Mouse (Mus musculus) liver, embryonic 14.5 days (tissue): ENCODE data around the gene Fam227b. TPM values are rescaled to one million over a fixed set of nuclear protein-coding genes. Genes with fewer than 3 reads are reported as not detected.

Experiments used
- ATAC-seq: fragments of 200-750 bp; cut with Nextera tagmentation; 2 replicates; pipeline ENCODE4 v1.8.0; 2017; ENCODE audit warnings: moderate number of reproducible peaks, mild to moderate bottlenecking, moderate library complexity; ENCODE audit not compliant: insufficient read depth
- DNase-seq, 3 experiments: peaks; one replicate each; pipeline ENCODE4 v3.0.0-alpha.2; 2012 to 2013; ENCODE audit warnings: low read depth in 3 of 3, low spot score in 3 of 3
- H3K27ac ChIP-seq: fragments of 300-500 bp; sonication (generic); 2 replicates; pipeline ENCODE4 v1.5.1; 2014; ENCODE audit warnings: moderate library complexity, mild to moderate bottlenecking, control low read depth, inconsistent platforms
- H3K27me3 ChIP-seq: fragments of 300-500 bp; sonication (generic); 2 replicates; pipeline ENCODE4 v1.6.1; 2014; ENCODE audit warnings: mild to moderate bottlenecking, low read length, moderate library complexity; ENCODE audit not compliant: control insufficient read depth, insufficient read depth
- H3K36me3 ChIP-seq: fragments of 300-500 bp; sonication (generic); replicated peaks from 2 replicates; pipeline ENCODE4 v1.6.1; 2014; ENCODE audit warnings: low read depth; ENCODE audit not compliant: control insufficient read depth, insufficient read depth
- H3K4me1 ChIP-seq, 2 experiments: fragments of 200-500 bp in 1 of 2; fragments of 300-500 bp in 1 of 2; sonication (generic) in 1 of 2; replicated peaks; 2 replicates each; pipeline ENCODE4 v1.6.1; 2012 to 2014; ENCODE audit warnings: antibody characterized with exemption in 1 of 2, inconsistent platforms in 1 of 2, low read length in 1 of 2; ENCODE audit not compliant: control insufficient read depth in 2 of 2, insufficient read depth in 2 of 2
- H3K4me2 ChIP-seq: fragments of 300-500 bp; sonication (generic); 2 replicates; pipeline ENCODE4 v1.6.1; 2014; ENCODE audit warnings: low read depth, mild to moderate bottlenecking, control low read depth, moderate library complexity
- H3K4me3 ChIP-seq, 2 experiments: fragments of 200-500 bp in 1 of 2; fragments of 300-500 bp in 1 of 2; sonication (generic) in 1 of 2; 2 replicates each; pipeline ENCODE4 v1.5.1; 2012 to 2014; ENCODE audit warnings: low read depth in 2 of 2, low read length in 2 of 2, mild to moderate bottlenecking in 2 of 2, control low read depth in 1 of 2, inconsistent platforms in 1 of 2, moderate library complexity in 1 of 2; ENCODE audit not compliant: insufficient read depth in 1 of 2
- H3K9ac ChIP-seq: fragments of 300-500 bp; sonication (generic); replicated peaks from 2 replicates; pipeline ENCODE4 v1.6.1; 2014; ENCODE audit warnings: mild to moderate bottlenecking, control low read depth, moderate library complexity
- H3K9me3 ChIP-seq: fragments of 300-500 bp; sonication (generic); 2 replicates; pipeline ENCODE4 v1.6.1; 2016; ENCODE audit warnings: low read length, mixed read lengths; ENCODE audit not compliant: control insufficient read depth
- CTCF ChIP-seq: IDR thresholded peaks from 2 replicates; pipeline ENCODE4 v1.5.1; 2016; ENCODE audit warnings: antibody characterized with exemption, low read depth, control low read depth
- EP300 ChIP-seq: IDR thresholded peaks from 2 replicates; pipeline ENCODE4 v1.6.1; 2016; ENCODE audit warnings: antibody characterized with exemption, low read depth
- WGBS: fragments of 180-500 bp; shearing (Covaris S2); extraction: QIAGEN DNeasy Blood & Tissue Kit; methylation state at CpG from one replicate; pipeline ENCODE4 v1.1.7; 2014; ENCODE audit not compliant: insufficient replicate concordance; 5-methylcytosine and 5-hydroxymethylcytosine counted together
- polyA plus RNA-seq, 2 experiments: library from polyadenylated mRNA; depleted of rRNA in 1 of 2; stranded (reverse) in 1 of 2; unstranded in 1 of 2; fragments of >200 nt; fragmentation: Nextera tagmentation in 1 of 2; extraction: Ambion mirVana in 1 of 2; gene quantifications; 2 replicates each; pipeline versions ENCODE4 v1.2.1 to v1.2.3; 2012 to 2014

Gene Fam227b
- polyA plus RNA-seq (2012; rRNA removed), result not detected in 2 replicates
- polyA plus RNA-seq (2014; fragmentation: Nextera tagmentation; extraction: Ambion mirVana), result not detected in 2 replicates

GRCm38 (mm10) chr2:126151855-126152571 lies at the start of gene Fam227b, which contains the start of gene Dtwd1:
TSS of gene Fam227b (minus strand) at chr2:126152004.
TSS of gene Dtwd1 (plus strand) at chr2:126152141.
- WGBS, result under 1% methylated on average over 57 of the region's 57 CpGs

DNA sequence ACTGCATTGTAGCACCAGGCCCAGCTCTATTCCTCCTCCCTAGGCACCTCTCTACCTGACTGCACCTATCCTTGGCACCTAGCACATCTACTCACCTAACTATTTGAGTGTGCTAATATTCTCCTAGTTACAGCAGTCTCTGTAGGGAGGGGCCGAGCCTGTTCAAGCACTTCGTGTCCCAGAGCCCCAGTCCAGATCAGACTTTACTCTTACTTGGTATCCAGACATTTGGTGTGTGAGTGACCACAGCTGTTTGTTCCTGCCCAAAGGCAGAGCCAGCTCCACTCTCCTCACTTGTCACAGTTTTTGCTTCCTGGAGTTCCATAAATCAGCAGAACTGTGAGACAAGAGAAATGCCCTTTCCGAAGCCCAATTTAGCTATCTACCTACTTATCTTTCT lies 47.2 kb upstream of the Fam227b start:
- Histone ChIP-seq H3K4me2 (no peak overlapping the region), H3K9ac (no peak overlapping the region), H3K27ac (no peak overlapping the region), H3K4me1 (no peaks in the 10 kb centered on the region), H3K9me3 (no peaks in the 10 kb centered on the region), H3K27me3 (no peaks in the 10 kb centered on the region), H3K36me3 (no peaks in the 10 kb centered on the region), H3K4me3 (no peak overlapping the region)
- TF ChIP-seq CTCF, result no peak
- no peak for TF ChIP-seq EP300
- ATAC-seq (no peak), DNase-seq (no peak)
- WGBS, result 75% methylated on average over 3 of the region's 3 CpGs

More at GRCm38 (mm10) chr2:126151855-126152571, at the start of gene Fam227b, which contains the start of gene Dtwd1:
- TF ChIP-seq CTCF, result no peak
- TF ChIP-seq EP300, result peak; percentile 40; the same call in 1 of the 2 replicates
- peak within 1 kb of the TSS; percentile 89 to 96 for H3K4me3 ChIP-seq
- DNase-seq (peak; percentile 94 to 95 (median 95)), ATAC-seq (peak; percentile 98)
- peaks cover 12% of the 10 kb centered on the region; the same call in 1 of the 2 replicates for H3K36me3 ChIP-seq
- peak within 1 kb of the TSS; percentile 87 for H3K27ac ChIP-seq
- H3K4me2 ChIP-seq, result peak within 1 kb of the TSS; percentile 58
- no peaks in the 10 kb centered on the region for H3K9me3 ChIP-seq
- H3K4me1 ChIP-seq, result peaks cover 12 to 15% of the 10 kb centered on the region in 2 experiments
- peak within 1 kb of the TSS; percentile 95 for H3K9ac ChIP-seq
- no peaks in the 10 kb centered on the region for H3K27me3 ChIP-seq

- Histone ChIP-seq H3K36me3 (no peaks in the 10 kb centered on the region), H3K4me1 (peaks cover 3 to 5% of the 10 kb centered on the region in 2 experiments; a peak in 3 of 4 replicates), H3K4me2 (no peak overlapping the region), H3K9ac (no peak overlapping the region), H3K4me3 (no peak overlapping the region), H3K9me3 (no peaks in the 10 kb centered on the region), H3K27me3 (no peaks in the 10 kb centered on the region), H3K27ac (no peak overlapping the region)
- ATAC-seq, result no peak
- DNase-seq, result no peak
- TF ChIP-seq EP300, result no peak
- TF ChIP-seq CTCF, result no peak
- 75% methylated on average over 12 of the region's 12 CpGs for WGBS
Observed at GRCm38 (mm10) chr2:126195631-126196356, 44.0 kb upstream of the Fam227b start.

- Histone ChIP-seq H3K27ac (no peak overlapping the region), H3K36me3 (no peaks in the 10 kb centered on the region), H3K9me3 (no peaks in the 10 kb centered on the region), H3K27me3 (no peaks in the 10 kb centered on the region), H3K9ac (no peak overlapping the region), H3K4me3 (no peak overlapping the region), H3K4me2 (no peak overlapping the region), H3K4me1 (peaks cover 3 to 5% of the 10 kb centered on the region in 2 experiments; a peak in 3 of 4 replicates)
- 65% methylated on average over 2 of the region's 2 CpGs for WGBS
- no peak for TF ChIP-seq CTCF
- no peak for TF ChIP-seq EP300
- DNase-seq (no peak), ATAC-seq (peak; percentile 35; the same call in 1 of the 2 replicates)
Observed at GRCm38 (mm10) chr2:126192129-126192528, 40.3 kb upstream of the Fam227b start.

GRCm38 (mm10) chr2:126191306-126191705 lies 39.5 kb upstream of the Fam227b start:
- Histone ChIP-seq H3K4me1 (peaks cover 3 to 5% of the 10 kb centered on the region in 2 experiments; a peak in 3 of 4 replicates), H3K9ac (no peak overlapping the region), H3K27ac (no peak overlapping the region), H3K36me3 (no peaks in the 10 kb centered on the region), H3K4me2 (no peak overlapping the region), H3K4me3 (no peak overlapping the region), H3K9me3 (no peaks in the 10 kb centered on the region), H3K27me3 (no peaks in the 10 kb centered on the region)
- ATAC-seq, result no peak
- WGBS, result 60% methylated on average over 4 of the region's 4 CpGs
- no peak for DNase-seq
- no peak for TF ChIP-seq CTCF
- no peak for TF ChIP-seq EP300
